Mouse (Mus musculus) forebrain, embryonic 11.5 days (tissue): ENCODE measurements at regions not wholly inside any gene's neighbourhood (a gene's known extent, or its start where the extent isn't known, plus 50 kb on each side); places are given as distances from the start of the nearest gene placed in this dataset.
"Not testable (repeated sequence)": the region's sequence is repeated elsewhere in the genome, so short reads cannot be mapped to it uniquely, and the experiment has no call there.

Source experiments
- ATAC-seq: fragments of 200-750 bp; cut with Nextera tagmentation; replicated peaks from 2 replicates; pipeline ENCODE4 v1.8.0; 2017; ENCODE audit warnings: moderate TSS enrichment; ENCODE audit not compliant: low FRiP score
- DNase-seq: peaks from one replicate; pipeline ENCODE4 v3.0.0-alpha.2; 2017; ENCODE audit warnings: low spot score
- H3K27ac ChIP-seq: fragments of 300-500 bp; sonication (generic); 2 replicates; pipeline ENCODE4 v1.5.1; 2014; ENCODE audit warnings: low read depth, low read length
- H3K27me3 ChIP-seq: fragments of 300-500 bp; sonication (generic); 2 replicates; pipeline ENCODE4 v1.6.1; 2014; ENCODE audit warnings: mild to moderate bottlenecking, low read length, mixed read lengths; ENCODE audit not compliant: control insufficient read depth, insufficient read depth
- H3K36me3 ChIP-seq: fragments of 300-500 bp; sonication (generic); 2 replicates; pipeline ENCODE4 v1.6.1; 2014; ENCODE audit warnings: mild to moderate bottlenecking, low read length, moderate library complexity, mixed read lengths; ENCODE audit not compliant: control insufficient read depth, insufficient read depth
- H3K4me1 ChIP-seq: fragments of 300-500 bp; sonication (generic); replicated peaks from 2 replicates; pipeline ENCODE4 v1.6.1; 2014; ENCODE audit warnings: low read length, mixed read lengths; ENCODE audit not compliant: control insufficient read depth, insufficient read depth
- H3K4me2 ChIP-seq: fragments of 300-500 bp; sonication (generic); 2 replicates; pipeline ENCODE4 v1.6.1; 2014; ENCODE audit warnings: low read depth, mild to moderate bottlenecking, low read length, moderate library complexity, mixed read lengths; ENCODE audit not compliant: severe bottlenecking
- H3K4me3 ChIP-seq: fragments of 300-500 bp; sonication (generic); 2 replicates; pipeline ENCODE4 v1.5.1; 2014; ENCODE audit warnings: low read depth, low read length
- H3K9ac ChIP-seq: fragments of 300-500 bp; sonication (generic); 2 replicates; pipeline ENCODE4 v1.6.1; 2014; ENCODE audit warnings: low read length
- H3K9me3 ChIP-seq: fragments of 300-500 bp; sonication (generic); 2 replicates; pipeline ENCODE4 v1.6.1; 2016; ENCODE audit warnings: low read length, mixed read lengths; ENCODE audit not compliant: control insufficient read depth
- WGBS: fragments of 180-500 bp; shearing (Covaris S2); extraction: QIAGEN DNeasy Blood & Tissue Kit; methylation state at CpG from one replicate; pipeline ENCODE4 v1.1.7; 2014; 5-methylcytosine and 5-hydroxymethylcytosine counted together

DNA sequence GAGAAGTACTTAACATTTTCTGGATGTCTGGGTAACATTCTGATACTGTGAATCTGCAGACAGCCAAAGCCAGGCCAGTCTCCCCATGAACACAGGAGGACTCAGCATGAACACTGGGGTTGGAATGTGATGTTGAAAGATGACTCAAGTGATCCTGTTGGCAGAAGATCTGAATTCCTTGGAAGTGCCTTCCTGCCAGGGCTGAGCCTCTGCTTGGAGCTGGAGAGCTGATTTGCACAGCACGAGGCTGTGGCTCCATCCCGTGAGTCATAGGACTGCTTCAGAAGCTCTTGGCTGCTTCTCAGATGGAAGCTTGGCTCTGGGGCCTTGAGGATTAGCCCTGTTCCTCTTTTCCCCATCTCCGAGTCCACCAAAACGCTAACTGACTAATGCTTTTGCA lies 99.5 kb downstream of the Nr2f2 start:
- Histone ChIP-seq H3K4me2 (no peak overlapping the region), H3K9ac (no peak overlapping the region), H3K4me3 (no peak overlapping the region), H3K27ac (no peak overlapping the region), H3K36me3 (no peaks in the 10 kb centered on the region), H3K27me3 (no peaks in the 10 kb centered on the region), H3K4me1 (no peaks in the 10 kb centered on the region), H3K9me3 (no peaks in the 10 kb centered on the region)
- no peak for DNase-seq
- ATAC-seq, result no peak
- WGBS, result 66% methylated on average over 4 of the region's 4 CpGs

DNA sequence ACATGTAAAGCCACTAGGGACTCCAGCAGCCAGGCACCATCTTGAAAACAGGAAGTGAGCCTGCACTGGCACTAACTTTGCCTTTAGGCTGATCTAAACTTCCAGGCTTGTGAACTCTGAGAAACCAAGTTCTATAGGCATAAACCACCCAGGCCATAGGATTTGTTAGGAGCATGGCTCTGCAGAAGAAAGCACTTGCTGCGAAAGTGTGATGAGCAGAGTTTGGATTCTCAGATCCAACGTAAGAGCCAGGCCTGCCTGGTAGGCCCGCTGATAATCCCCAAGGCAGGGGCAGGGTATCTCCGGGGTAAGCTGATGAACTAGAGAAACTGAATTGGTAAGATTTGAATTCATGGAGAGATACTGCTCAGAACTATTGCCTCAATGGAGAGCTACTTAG lies 109.7 kb downstream of the Nr2f2 start:
- Histone ChIP-seq H3K36me3 (no peaks in the 10 kb centered on the region), H3K4me2 (no peak overlapping the region), H3K9me3 (no peaks in the 10 kb centered on the region), H3K27me3 (no peaks in the 10 kb centered on the region), H3K4me1 (no peaks in the 10 kb centered on the region), H3K9ac (no peak overlapping the region), H3K27ac (no peak overlapping the region), H3K4me3 (no peak overlapping the region)
- 91% methylated on average over 4 of the region's 4 CpGs for WGBS
- no peak for DNase-seq
- no peak for ATAC-seq

DNA sequence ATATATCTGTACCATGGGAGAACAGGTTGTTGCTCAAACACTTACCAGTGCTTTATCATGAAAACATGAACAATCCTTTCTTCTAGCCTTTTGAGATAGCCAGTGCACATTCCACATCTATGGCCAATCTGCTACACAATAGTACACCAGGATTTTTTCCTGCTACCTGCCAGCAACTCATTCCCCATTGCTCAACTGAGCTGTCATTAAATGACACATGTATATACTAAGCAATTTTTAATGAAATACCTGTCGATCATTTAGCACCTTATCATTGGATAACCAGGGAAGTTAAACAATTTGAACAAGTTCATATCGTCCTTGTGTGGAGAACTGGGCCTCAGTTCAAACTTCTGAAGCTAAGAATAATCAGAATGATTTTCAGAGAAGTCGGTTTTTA lies 111.5 kb downstream of the Nr2f2 start:
- Histone ChIP-seq H3K9me3 (no peaks in the 10 kb centered on the region), H3K9ac (no peak overlapping the region), H3K4me3 (no peak overlapping the region), H3K27me3 (no peaks in the 10 kb centered on the region), H3K4me1 (no peaks in the 10 kb centered on the region), H3K4me2 (no peak overlapping the region), H3K36me3 (no peaks in the 10 kb centered on the region), H3K27ac (no peak overlapping the region)
- WGBS, result 87% methylated on average over 3 of the region's 3 CpGs
- DNase-seq (no peak), ATAC-seq (no peak)

DNA sequence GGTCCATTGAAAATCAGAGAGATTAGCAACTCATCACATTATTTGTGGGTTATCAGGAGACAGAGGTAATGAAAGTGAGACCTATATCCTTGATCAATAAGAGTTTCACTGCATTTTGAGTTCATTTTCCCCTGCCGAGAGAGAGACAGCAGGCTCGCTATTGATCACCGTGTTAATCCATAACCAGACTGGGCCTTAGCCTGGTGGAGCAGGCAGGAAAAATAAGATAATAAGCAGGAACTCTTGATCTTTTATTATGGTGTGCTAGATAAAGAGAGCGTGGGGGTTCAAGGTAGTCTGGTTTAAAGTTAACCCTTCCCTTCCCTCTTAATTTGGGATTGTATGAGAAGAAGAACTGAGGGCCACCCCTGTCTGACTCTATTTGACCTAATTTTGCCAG lies 113.3 kb downstream of the Nr2f2 start:
- no peak overlapping the region for H3K4me3 ChIP-seq
- no peaks in the 10 kb centered on the region for H3K9me3 ChIP-seq
- DNase-seq (no peak), ATAC-seq (no peak)
- H3K27ac ChIP-seq, result no peak overlapping the region
- H3K4me2 ChIP-seq, result no peak overlapping the region
- WGBS, result 77% methylated on average over 4 of the region's 4 CpGs
- H3K27me3 ChIP-seq, result no peaks in the 10 kb centered on the region
- no peaks in the 10 kb centered on the region for H3K4me1 ChIP-seq
- no peak overlapping the region for H3K9ac ChIP-seq
- H3K36me3 ChIP-seq, result no peaks in the 10 kb centered on the region

DNA sequence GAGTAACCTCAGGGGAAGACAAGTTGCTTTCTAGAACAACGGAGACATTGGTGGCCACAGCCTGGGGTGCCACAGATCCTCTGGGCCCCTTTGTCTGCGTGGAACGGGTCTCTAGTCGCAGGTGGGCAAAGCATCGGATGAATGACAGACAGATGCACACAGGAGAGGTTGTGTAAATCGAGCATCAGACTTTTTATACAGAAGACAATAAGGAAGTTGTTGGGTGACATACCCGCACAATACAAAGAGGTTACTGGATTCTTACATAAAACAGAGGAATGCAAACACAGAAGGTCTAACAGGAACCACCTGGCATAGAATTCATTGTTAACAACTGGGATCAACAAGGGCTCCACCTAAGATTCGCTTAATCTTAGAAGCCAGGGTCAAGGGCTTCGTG lies 127.5 kb downstream of the Nr2f2 start:
- H3K4me1 ChIP-seq, H3K36me3 ChIP-seq, ATAC-seq, H3K9me3 ChIP-seq, H3K27me3 ChIP-seq, DNase-seq, H3K4me2 ChIP-seq, H3K9ac ChIP-seq, H3K27ac ChIP-seq, H3K4me3 ChIP-seq: not testable (repeated sequence)
- WGBS, result 88% methylated on average over 9 of the region's 9 CpGs

DNA sequence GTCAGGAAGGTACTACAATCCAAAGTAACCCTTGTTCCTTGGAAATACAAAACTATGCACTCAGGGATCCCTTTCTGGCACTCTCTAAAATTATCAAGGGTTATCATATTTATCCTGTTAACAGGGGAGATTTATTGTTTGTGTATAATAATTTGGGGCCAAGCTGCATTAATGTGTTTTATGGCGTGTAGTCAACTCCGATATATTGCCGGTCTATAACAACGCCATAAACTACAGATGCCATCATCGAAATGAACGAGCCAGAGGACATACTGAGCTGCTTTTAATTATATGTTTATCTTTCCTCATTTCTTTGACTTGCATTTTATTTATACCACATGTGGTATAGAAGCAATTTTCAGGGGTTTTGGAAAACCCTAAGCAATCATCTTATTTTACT lies 147.2 kb downstream of the Nr2f2 start:
- H3K9me3 ChIP-seq, result no peaks in the 10 kb centered on the region
- H3K4me2 ChIP-seq, result no peak overlapping the region
- H3K4me1 ChIP-seq, result 0 out of 2 replicates have a peak, but pooled peaks cover 2% of the 10 kb centered on the region
- H3K36me3 ChIP-seq, result no peaks in the 10 kb centered on the region
- no peak overlapping the region for H3K9ac ChIP-seq
- no peak for DNase-seq
- no peaks in the 10 kb centered on the region for H3K27me3 ChIP-seq
- no peak overlapping the region for H3K4me3 ChIP-seq
- no peak for ATAC-seq
- H3K27ac ChIP-seq, result no peak overlapping the region
- 96% methylated on average over 6 of the region's 6 CpGs for WGBS

DNA sequence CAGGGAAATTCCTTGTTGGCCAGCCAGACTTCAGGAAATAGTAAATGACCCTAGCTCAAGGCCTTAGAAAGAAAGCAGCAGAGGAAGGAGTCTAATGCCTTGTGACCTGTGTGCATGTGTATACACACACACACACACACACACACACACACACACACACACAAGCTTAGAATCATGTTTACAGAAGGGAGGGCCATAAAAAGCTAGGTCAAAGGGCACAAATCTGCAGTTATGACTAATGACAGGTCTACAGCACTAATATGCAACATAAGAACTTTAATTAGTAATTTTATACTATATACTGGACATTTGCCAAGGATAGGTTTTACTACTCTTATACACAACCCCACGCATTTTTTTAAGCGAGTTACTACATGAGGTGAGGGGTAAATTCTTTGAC lies 149.4 kb downstream of the Nr2f2 start:
- ATAC-seq (no peak), DNase-seq (no peak)
- H3K4me1 ChIP-seq, result no peaks in the 10 kb centered on the region
- no peaks in the 10 kb centered on the region for H3K36me3 ChIP-seq
- no peaks in the 10 kb centered on the region for H3K9me3 ChIP-seq
- WGBS, result 96% methylated on average over 2 of the region's 2 CpGs
- H3K4me2 ChIP-seq, result no peak overlapping the region
- H3K27ac ChIP-seq, result no peak overlapping the region
- no peaks in the 10 kb centered on the region for H3K27me3 ChIP-seq
- H3K4me3 ChIP-seq, result no peak overlapping the region
- H3K9ac ChIP-seq, result no peak overlapping the region

DNA sequence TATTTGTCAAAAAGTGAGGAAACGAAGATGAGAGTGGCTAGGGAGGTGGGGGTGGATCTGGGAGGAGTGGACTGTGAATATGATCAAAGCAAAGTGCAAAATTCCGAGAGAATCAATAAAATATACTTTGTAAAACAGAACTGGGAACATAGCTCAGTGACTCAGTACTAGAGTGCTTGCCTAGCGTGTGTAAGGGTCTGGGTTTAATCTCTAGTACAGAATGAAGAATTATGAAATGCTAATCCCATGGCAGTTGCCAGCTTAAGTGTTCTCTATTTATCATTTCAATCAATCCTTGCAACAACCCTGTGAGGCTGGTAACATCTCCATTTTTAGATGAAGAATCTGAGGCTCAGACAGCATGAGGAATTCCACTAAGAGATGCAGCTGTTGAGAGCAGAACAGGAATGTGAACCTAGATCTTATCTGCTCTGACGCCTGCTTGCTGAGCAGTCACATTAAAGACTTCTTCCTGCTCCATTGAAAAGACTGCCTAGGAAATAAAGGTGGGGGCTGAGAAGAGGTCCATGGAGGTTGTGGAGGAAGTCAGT lies 152.5 kb downstream of the Nr2f2 start:
- DNase-seq, result no peak
- Histone ChIP-seq H3K9ac (no peak overlapping the region), H3K4me3 (no peak overlapping the region), H3K36me3 (no peaks in the 10 kb centered on the region), H3K9me3 (no peaks in the 10 kb centered on the region), H3K4me2 (no peak overlapping the region), H3K4me1 (no peaks in the 10 kb centered on the region), H3K27me3 (no peaks in the 10 kb centered on the region), H3K27ac (no peak overlapping the region)
- 77% methylated on average over 4 of the region's 4 CpGs for WGBS
- ATAC-seq, result no peak

DNA sequence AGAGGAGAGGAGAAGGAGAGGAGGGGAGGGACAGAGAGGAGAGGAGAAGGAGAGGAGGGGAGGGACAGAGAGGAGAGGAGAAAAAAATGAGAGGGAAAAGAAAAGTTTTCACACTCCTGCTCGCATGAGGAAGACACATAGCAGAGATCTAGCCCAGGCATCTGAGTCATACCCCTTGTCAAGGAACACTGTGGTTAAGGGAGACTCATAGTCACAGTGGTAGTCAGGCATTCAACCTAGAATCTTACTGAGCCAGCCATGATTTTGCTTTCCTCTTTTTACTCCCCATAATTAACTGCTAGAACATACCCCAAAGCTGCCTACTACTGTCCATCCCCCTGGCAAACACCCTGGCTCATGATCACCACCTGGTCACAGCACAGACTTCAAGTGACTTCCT lies 160.6 kb downstream of the Nr2f2 start:
- WGBS, result 89% methylated on average over 1 of the region's 1 CpGs
- Histone ChIP-seq H3K4me1 (no peaks in the 10 kb centered on the region), H3K9me3 (no peaks in the 10 kb centered on the region), H3K9ac (no peak overlapping the region), H3K27me3 (no peaks in the 10 kb centered on the region), H3K4me3 (no peak overlapping the region), H3K36me3 (no peaks in the 10 kb centered on the region), H3K4me2 (no peak overlapping the region), H3K27ac (no peak overlapping the region)
- DNase-seq (no peak), ATAC-seq (no peak)
